Mouse (Mus musculus) liver, embryonic 14.5 days (tissue): ENCODE measurements around the gene Pkd1l3.

Experiments
- CTCF ChIP-seq: IDR thresholded peaks from 2 replicates; pipeline ENCODE4 v1.5.1; 2016; ENCODE audit warnings: antibody characterized with exemption, low read depth, control low read depth
- EP300 ChIP-seq: IDR thresholded peaks from 2 replicates; pipeline ENCODE4 v1.6.1; 2016; ENCODE audit warnings: antibody characterized with exemption, low read depth

DNA sequence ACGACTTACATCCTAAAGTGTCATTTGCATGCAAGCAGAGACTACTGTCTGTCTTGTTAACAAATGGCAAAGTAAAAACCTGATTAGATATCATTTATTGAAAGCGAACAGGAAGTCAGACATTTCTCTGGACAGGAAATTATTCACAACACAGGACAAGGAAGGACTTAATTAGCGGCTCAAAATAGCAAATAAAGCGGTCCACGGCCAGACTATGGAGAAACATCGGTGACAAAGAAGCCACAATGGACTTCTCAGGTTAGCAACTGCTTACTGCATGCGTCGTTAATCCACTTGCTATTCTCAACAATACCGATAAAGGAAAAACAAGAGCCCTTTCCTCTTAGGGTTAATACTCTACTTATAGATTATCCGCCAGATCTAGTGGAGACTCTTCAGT lies 49.6 kb upstream of the Pkd1l3 start:
- TF ChIP-seq CTCF (no peak), EP300 (no peak)
